Mouse (Mus musculus) ovary, adult 2 months (tissue): ENCODE results near the gene Cebpz. TPM values are rescaled to one million over a fixed set of nuclear protein-coding genes. Genes with fewer than 3 reads are reported as not detected.

ENCODE experiments used
- polyA plus RNA-seq: library from polyadenylated mRNA; depleted of rRNA; stranded (reverse); fragments of >200 nt; gene quantifications from 2 replicates; pipeline ENCODE4 v1.2.3, GENCODE M21; 2012; rRNA removed

Gene Cebpz
- polyA plus RNA-seq, result 2.4 and 4.0 TPM in 2 replicates

DNA sequence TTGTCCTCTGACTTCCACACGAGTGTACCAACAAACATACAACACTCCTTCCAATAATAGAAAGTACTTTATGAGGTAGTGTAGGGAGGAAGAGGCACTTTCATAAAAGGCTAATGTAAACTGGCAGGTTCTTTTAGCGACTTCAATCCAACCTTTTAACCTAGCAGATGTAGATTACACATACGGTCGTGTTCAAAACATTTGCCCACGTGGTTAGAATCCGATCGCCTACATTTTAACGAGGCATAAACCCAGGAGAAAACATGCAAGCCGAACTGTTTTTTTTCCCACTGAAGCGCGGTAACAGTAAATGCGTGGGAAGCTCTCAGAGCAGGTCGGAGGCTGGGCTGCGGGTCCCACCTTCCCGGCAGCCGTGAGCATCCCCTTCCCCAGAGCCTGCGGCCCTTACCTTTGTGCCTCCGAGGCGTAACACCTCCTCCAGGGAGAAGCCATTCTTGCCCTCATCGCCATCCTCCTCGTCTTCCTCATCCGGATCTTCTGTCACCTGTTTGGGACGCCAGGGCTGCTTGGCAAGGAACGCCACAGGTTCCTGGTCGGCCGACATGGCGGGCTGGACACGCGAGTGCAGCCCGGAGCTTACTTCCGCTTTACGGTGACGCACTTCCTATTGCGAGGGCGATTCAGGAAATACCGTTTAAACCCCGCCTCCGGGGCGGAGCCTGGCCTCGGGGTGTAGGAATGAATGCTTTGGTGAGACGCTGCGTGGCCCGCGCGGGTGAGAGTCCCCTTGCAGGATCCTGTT, at the start of gene Cebpz, which contains the start of gene Ndufaf7:
Cebpz (minus strand) TSS at position 601 of the 763 bp plus-strand sequence.
Ndufaf7 (plus strand) TSS at position 671 of the 763 bp plus-strand sequence.

DNA sequence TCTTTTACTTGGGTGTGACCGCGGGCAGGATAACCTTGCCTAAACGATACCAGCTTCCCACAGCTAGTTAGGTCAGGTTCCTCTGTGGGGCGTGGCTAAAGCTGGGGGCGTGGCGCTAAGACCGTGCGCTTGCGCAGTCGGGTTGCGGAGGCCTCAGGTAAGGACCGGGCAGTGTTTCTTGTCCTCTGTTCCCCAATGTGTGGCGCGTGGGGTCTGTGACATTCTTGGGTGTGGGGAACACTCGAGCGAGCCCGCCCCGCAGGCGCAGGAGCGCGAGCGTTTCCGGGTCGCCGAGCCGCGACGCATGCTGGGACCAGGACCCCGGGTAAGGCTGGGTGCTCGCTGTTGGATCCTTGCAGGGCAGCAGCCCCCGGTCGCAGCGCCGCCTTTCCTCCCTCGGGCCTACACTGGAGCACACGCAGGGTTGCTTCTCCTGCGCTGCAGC, 20.5 kb downstream of the Cebpz start, which contains the start of gene Cebpzos:
Cebpzos (plus strand) TSS at position 132 of the 445 bp plus-strand sequence.

DNA sequence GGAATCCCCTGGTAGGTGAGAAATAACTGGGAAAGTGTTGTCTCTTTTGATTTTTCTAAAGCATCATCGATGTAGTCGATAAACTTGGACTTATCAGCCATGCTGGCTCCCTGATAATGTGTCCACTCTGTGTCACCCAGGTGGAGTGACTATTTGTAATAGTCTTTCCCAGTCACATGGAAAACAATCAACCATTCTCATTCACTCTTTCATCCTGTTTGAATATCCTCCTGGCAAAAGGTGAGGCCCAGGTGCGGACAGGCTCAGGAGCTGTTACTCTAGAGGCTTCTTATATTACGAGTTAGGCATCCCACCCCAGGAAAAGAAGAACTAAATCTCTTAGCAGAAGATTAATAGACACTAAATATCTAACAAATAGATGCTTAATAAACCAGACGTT, 30.0 kb downstream of the Cebpz start, which contains the start of gene Sult6b1:
Sult6b1 (minus strand) TSS at position 101 of the 400 bp plus-strand sequence.

DNA sequence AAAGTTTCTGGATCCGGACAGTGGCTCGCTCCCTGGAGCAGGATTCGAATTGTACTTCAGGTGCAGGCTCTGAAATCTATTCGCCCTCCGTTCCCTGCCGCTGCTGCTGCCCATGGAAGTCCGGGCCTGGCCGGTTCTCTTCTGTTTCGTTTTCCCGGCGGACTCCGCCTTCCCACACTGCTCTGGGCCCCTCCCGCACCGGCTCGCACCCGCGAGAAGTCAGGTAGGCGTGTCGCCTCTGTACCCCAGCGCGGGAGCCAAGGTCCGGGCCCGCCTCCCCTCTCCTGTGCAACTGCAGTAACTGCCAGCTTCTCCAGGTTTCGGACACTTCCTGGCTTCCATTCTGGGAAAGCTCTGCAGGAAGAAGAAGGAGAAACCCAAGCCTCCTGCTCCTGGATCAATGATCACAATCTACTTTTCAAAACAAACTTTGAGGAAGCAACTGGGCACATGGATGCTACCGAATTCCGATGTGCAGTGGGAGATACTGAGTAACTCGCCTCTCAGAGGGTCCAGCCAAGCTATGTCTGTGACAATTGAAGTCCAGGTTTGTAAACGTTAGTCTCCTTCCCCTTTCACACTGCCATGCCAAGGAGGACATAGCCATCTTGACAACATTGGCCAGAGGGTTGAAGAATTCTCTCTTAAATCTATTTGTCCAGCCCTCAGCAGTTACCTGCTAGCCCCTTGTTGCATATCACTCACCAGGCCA, 54.3 kb downstream of the Cebpz start, which contains the start of gene Eif2ak2:
Eif2ak2 (minus strand) TSS at position 173 of the 712 bp plus-strand sequence.

Other genes with a start within 250 kb of the Cebpz start
- 11.7 and 15.4 TPM in 2 replicates for gene Strn, start 199.9 kb downstream of the Cebpz start, polyA plus RNA-seq
- 14.0 and 19.8 TPM in 2 replicates for gene Heatr5b, start 101.7 kb downstream of the Cebpz start, polyA plus RNA-seq
- 9.9 and 13.1 TPM in 2 replicates for gene Gpatch11, start 101.5 kb downstream of the Cebpz start, polyA plus RNA-seq
- gene Eif2ak2, start 54.5 kb downstream of the Cebpz start, polyA plus RNA-seq, result 2.1 and 4.4 TPM in 2 replicates
- gene Sult6b1, start 30.1 kb downstream of the Cebpz start, polyA plus RNA-seq, result not detected in 2 replicates
- gene Cebpzos, start 20.6 kb downstream of the Cebpz start, polyA plus RNA-seq, result 2.3 and 3.0 TPM in 2 replicates
- 7.2 and 8.2 TPM in 2 replicates for gene Ndufaf7, start 70 bp upstream of the Cebpz start, polyA plus RNA-seq
- gene Prkd3, start 83.8 kb upstream of the Cebpz start, polyA plus RNA-seq, result 10.9 and 15.1 TPM in 2 replicates
- 5.1 and 7.4 TPM in 2 replicates for gene Qpct, start 114.8 kb upstream of the Cebpz start, polyA plus RNA-seq